Mouse (Mus musculus) limb, embryonic 11.5 days (tissue): ENCODE measurements around the gene Trmt2a. TPM values are rescaled to one million over a fixed set of nuclear protein-coding genes. Genes with fewer than 3 reads are reported as not detected.
"Not testable (repeated sequence)": the region's sequence is repeated elsewhere in the genome, so short reads cannot be mapped to it uniquely, and the experiment has no call there.

Experiments
- ATAC-seq: fragments of 200-750 bp; cut with Nextera tagmentation; 2 replicates; pipeline ENCODE4 v1.8.0; 2017; ENCODE audit warnings: low read depth; ENCODE audit not compliant: insufficient number of reproducible peaks, low FRiP score, low TSS enrichment
- DNase-seq: peaks from one replicate; pipeline ENCODE4 v3.0.0-alpha.2; 2015; ENCODE audit warnings: low spot score
- H3K27ac ChIP-seq: fragments of 300-500 bp; sonication (generic); replicated peaks from 2 replicates; pipeline ENCODE4 v1.5.1; 2014; ENCODE audit warnings: low read depth, mild to moderate bottlenecking, low read length
- H3K27me3 ChIP-seq: fragments of 300-500 bp; sonication (generic); 2 replicates; pipeline ENCODE4 v1.6.1; 2014; ENCODE audit warnings: mild to moderate bottlenecking, low read length, mixed read lengths; ENCODE audit not compliant: control insufficient read depth, insufficient read depth
- H3K36me3 ChIP-seq: fragments of 300-500 bp; sonication (generic); 2 replicates; pipeline ENCODE4 v1.6.1; 2014; ENCODE audit warnings: mild to moderate bottlenecking, low read length, moderate library complexity, mixed read lengths; ENCODE audit not compliant: control insufficient read depth, insufficient read depth
- H3K4me1 ChIP-seq: fragments of 300-500 bp; sonication (generic); 2 replicates; pipeline ENCODE4 v1.6.1; 2014; ENCODE audit warnings: low read length, mixed read lengths; ENCODE audit not compliant: control insufficient read depth, insufficient read depth
- H3K4me2 ChIP-seq: fragments of 300-500 bp; sonication (generic); 2 replicates; pipeline ENCODE4 v1.6.1; 2014; ENCODE audit warnings: low read depth, mild to moderate bottlenecking, moderate library complexity; ENCODE audit not compliant: severe bottlenecking
- H3K4me3 ChIP-seq: fragments of 300-500 bp; sonication (generic); 2 replicates; pipeline ENCODE4 v1.5.1; 2014; ENCODE audit warnings: low read depth, low read length
- H3K9ac ChIP-seq: fragments of 300-500 bp; sonication (generic); 2 replicates; pipeline ENCODE4 v1.6.1; 2014; ENCODE audit warnings: mild to moderate bottlenecking, low read length
- H3K9me3 ChIP-seq: fragments of 300-500 bp; sonication (generic); 2 replicates; pipeline ENCODE4 v1.6.1; 2016; ENCODE audit warnings: low read length; ENCODE audit not compliant: control insufficient read depth
- WGBS: fragments of 180-500 bp; shearing (Covaris S2); extraction: QIAGEN DNeasy Blood & Tissue Kit; methylation state at CpG from one replicate; pipeline ENCODE4 v1.1.7; 2014; 5-methylcytosine and 5-hydroxymethylcytosine counted together
- microRNA counts: library from miRNA; unstranded; fragments of <30 nt; microRNA quantifications from one replicate; lab custom pipeline; 2016
- microRNA-seq: library from miRNA; unstranded; fragments of <30 nt; microRNA quantifications from one replicate; pipeline ENCODE4, GENCODE M21; 2016
- polyA plus RNA-seq: library from polyadenylated mRNA; unstranded; fragments of >200 nt; fragmentation: Nextera tagmentation; extraction: Ambion mirVana; gene quantifications from 2 replicates; pipeline ENCODE4 v1.2.1, GENCODE M21; 2014

The Trmt2a gene
- polyA plus RNA-seq, 1 experiment from 2014 or later, result 96.0 TPM

GRCm38 (mm10) chr16:18288581-18289061 lies 40.1 kb downstream of the Trmt2a start:
- H3K36me3 ChIP-seq, result peaks cover 8% of the 10 kb centered on the region; the same call in 1 of the 2 replicates
- DNase-seq (no peak), ATAC-seq (peak; percentile 85)
- H3K27me3 ChIP-seq, result no peaks in the 10 kb centered on the region
- H3K9ac ChIP-seq, result peak overlapping the region; percentile 89
- no peaks in the 10 kb centered on the region for H3K9me3 ChIP-seq
- H3K27ac ChIP-seq, result peak overlapping the region; percentile 74
- WGBS, result under 1% methylated on average over 29 of the region's 31 CpGs
- peak overlapping the region; percentile 72 for H3K4me3 ChIP-seq
- peaks cover 11% of the 10 kb centered on the region for H3K4me1 ChIP-seq
- H3K4me2 ChIP-seq, result peak overlapping the region; percentile 88

GRCm38 (mm10) chr16:18289067-18289588 lies 40.6 kb downstream of the Trmt2a start, which contains the start of gene Dgcr8:
Gene Dgcr8, minus strand, starts transcription at chr16:18289246.
- H3K27me3 ChIP-seq, result no peaks in the 10 kb centered on the region
- no peaks in the 10 kb centered on the region for H3K9me3 ChIP-seq
- under 1% methylated on average over 65 of the region's 71 CpGs for whole genome bisulfite sequencing
- peak within 1 kb of the TSS; percentile 72 for H3K4me3 ChIP-seq
- DNase-seq (peak; percentile 98), ATAC-seq (peak; percentile 99)
- peaks cover 4% of the 10 kb centered on the region; the same call in 1 of the 2 replicates for H3K36me3 ChIP-seq
- peaks cover 11% of the 10 kb centered on the region for H3K4me1 ChIP-seq
- H3K27ac ChIP-seq, result peak within 1 kb of the TSS; percentile 74
- H3K9ac ChIP-seq, result peak within 1 kb of the TSS; percentile 89
- peak within 1 kb of the TSS; percentile 88 for H3K4me2 ChIP-seq

GRCm38 (mm10) chr16:18289614-18290013 lies 41.1 kb downstream of the Trmt2a start:
- Histone ChIP-seq H3K4me3 (peak overlapping the region; percentile 72), H3K9ac (peak overlapping the region; percentile 52), H3K4me2 (peak overlapping the region; percentile 33; the same call in 1 of the 2 replicates), H3K4me1 (peaks cover 11% of the 10 kb centered on the region)
- H3K27ac ChIP-seq, H3K27me3 ChIP-seq, H3K9me3 ChIP-seq, H3K36me3 ChIP-seq, DNase-seq: not testable (repeated sequence)
- ATAC-seq, result peak; percentile 15; the same call in 1 of the 2 replicates
- WGBS, result 6% methylated on average over 9 of the region's 10 CpGs

MicroRNAs within 50 kb of the gene (microRNA counts, 519-probe panel; counts per million panel counts)
- not detected for microRNA mmu-miR-1306 (lab: Ali Mortazavi, UCI)

Small RNAs within 50 kb of the gene (microRNA-seq; reads per million reads assigned to microRNA genes)
- gene Gm24572 (4.0 reads per million, percentile 6 among the genes with 10 or more reads in this experiment), gene Mir1306 (430 reads per million, percentile 66 among the genes with 10 or more reads in this experiment)

Other genes starting within 250 kb of the Trmt2a start
- gene Dgcr6, start 195.8 kb upstream of the Trmt2a start, polyA plus RNA-seq, result 130 and 135 TPM in 2 replicates
- gene Prodh, start 158.5 kb upstream of the Trmt2a start, polyA plus RNA-seq, result 15.0 and 15.9 TPM in 2 replicates
- gene Rtn4r, start 121.0 kb upstream of the Trmt2a start, polyA plus RNA-seq, result 4.5 and 7.4 TPM in 2 replicates
- gene Ccdc188, start 30.8 kb upstream of the Trmt2a start, polyA plus RNA-seq, result not detected in 2 replicates
- gene Zdhhc8, start 13.5 kb upstream of the Trmt2a start, polyA plus RNA-seq, result 14.5 and 14.6 TPM in 2 replicates
- gene Ranbp1, start 53 bp downstream of the Trmt2a start, polyA plus RNA-seq, result 1,289 and 1,302 TPM in 2 replicates
- 1.3 and 1.7 TPM in 2 replicates for gene Gm49776, start 9.6 kb downstream of the Trmt2a start, polyA plus RNA-seq
- gene Dgcr8, start 40.6 kb downstream of the Trmt2a start, polyA plus RNA-seq, result 42.7 and 48.2 TPM in 2 replicates
- 20.1 and 21.2 TPM in 2 replicates for gene Tango2, start 99.4 kb downstream of the Trmt2a start, polyA plus RNA-seq
- 32.9 and 33.2 TPM in 2 replicates for gene Arvcf, start 99.5 kb downstream of the Trmt2a start, polyA plus RNA-seq
- 21.0 and 21.9 TPM in 2 replicates for gene Txnrd2, start 177.7 kb downstream of the Trmt2a start, polyA plus RNA-seq
- 55.4 and 64.2 TPM in 2 replicates for gene Comt, start 178.2 kb downstream of the Trmt2a start, polyA plus RNA-seq